Mouse (Mus musculus) olfactory bulb, adult 2 months (tissue): Measurements from ENCODE around the gene Golga2.

Experiments used
- CTCF ChIP-seq: fragments of 200-500 bp; IDR thresholded peaks from 2 replicates; pipeline ENCODE4 v1.5.1; 2012; ENCODE audit warnings: low read depth, mild to moderate bottlenecking, low read length, moderate library complexity; ENCODE audit not compliant: insufficient read depth
- POLR2A ChIP-seq: fragments of 200-500 bp; IDR thresholded peaks from 2 replicates; pipeline ENCODE4 v1.6.1; 2012; ENCODE audit warnings: mild to moderate bottlenecking, low read depth, low read length, moderate library complexity; ENCODE audit not compliant: insufficient read depth

DNA sequence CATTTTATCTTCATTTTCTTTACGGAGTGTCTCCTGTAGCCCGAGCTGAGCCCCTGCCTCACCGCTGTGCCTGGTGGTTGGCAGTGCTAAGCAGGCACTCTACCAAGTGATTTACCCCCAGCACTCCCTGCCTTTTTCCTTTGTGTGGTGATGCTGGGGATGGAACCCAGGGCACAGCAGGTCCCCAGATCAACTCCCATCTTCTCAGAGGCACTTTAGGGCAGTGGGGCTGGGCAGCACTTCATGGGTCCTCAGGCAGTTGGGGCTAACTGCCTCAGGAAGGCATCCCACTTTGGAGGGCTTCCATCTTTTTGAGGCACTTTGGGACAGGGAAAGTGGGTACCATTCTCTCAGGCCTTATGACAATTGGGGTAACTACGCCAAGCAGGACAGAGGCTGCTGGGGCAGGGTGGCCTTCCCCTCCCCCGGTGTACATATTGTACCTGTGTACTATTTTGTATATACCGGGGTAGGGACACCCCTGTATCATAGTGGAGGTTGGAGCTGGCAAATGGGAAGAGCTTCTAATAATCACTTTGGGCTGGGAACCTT, 20.1 kb downstream of the Golga2 start:
- TF ChIP-seq CTCF: no peak
- TF ChIP-seq POLR2A: no peak
